Mouse (Mus musculus) kidney, adult 2 months (tissue): Measurements from ENCODE around the gene Ing1. TPM values are rescaled to one million over a fixed set of nuclear protein-coding genes. Genes with fewer than 3 reads are reported as not detected.
A peak's percentile ranks its signal among the peaks of the same experiment; 100 is the strongest.

Experiments used
- DNase-seq: peaks from one replicate; pipeline ENCODE4 v3.0.0; 2021
- H3K27ac ChIP-seq: fragments of 200-500 bp; 2 replicates; pipeline ENCODE4 v1.5.1; 2012; ENCODE audit warnings: low read depth, low read length, control low read depth, inconsistent platforms; ENCODE audit not compliant: insufficient read depth
- H3K27me3 ChIP-seq: fragments of 200-500 bp; replicated peaks from 2 replicates; pipeline ENCODE4 v1.6.1; 2012; ENCODE audit warnings: mild to moderate bottlenecking, moderate library complexity, low read length, inconsistent platforms; ENCODE audit not compliant: control insufficient read depth, insufficient read depth
- H3K36me3 ChIP-seq: fragments of 200-500 bp; 2 replicates; pipeline ENCODE4 v1.6.1; 2012; ENCODE audit warnings: mild to moderate bottlenecking, moderate library complexity, low read length, inconsistent platforms; ENCODE audit not compliant: control insufficient read depth, insufficient read depth
- H3K4me1 ChIP-seq: fragments of 200-500 bp; 2 replicates; pipeline ENCODE4 v1.6.1; 2011; ENCODE audit warnings: low read length; ENCODE audit not compliant: control insufficient read depth, insufficient read depth
- H3K4me3 ChIP-seq: fragments of 200-500 bp; 2 replicates; pipeline ENCODE4 v1.5.1; 2011; ENCODE audit warnings: mild to moderate bottlenecking, low read depth, low read length, control low read depth; ENCODE audit not compliant: insufficient read depth
- CTCF ChIP-seq: fragments of 200-500 bp; conservative IDR thresholded peaks from 2 replicates; pipeline ENCODE4 v1.5.1; 2011; ENCODE audit warnings: low read depth, mild to moderate bottlenecking, control low read depth, low read length, moderate library complexity, mixed read lengths; ENCODE audit not compliant: insufficient read depth, insufficient read length
- POLR2A ChIP-seq: fragments of 200-500 bp; IDR thresholded peaks from one replicate; pipeline ENCODE4 v1.6.1; 2011; ENCODE audit warnings: low read depth, low read length, control low read depth
- WGBS: fragments of 180-500 bp; shearing (Covaris S2); methylation state at CpG from one replicate; pipeline ENCODE4 v1.1.7; 2018; 5-methylcytosine and 5-hydroxymethylcytosine counted together
- polyA plus RNA-seq: library from polyadenylated mRNA; depleted of rRNA; stranded (reverse); fragments of >200 nt; gene quantifications from 2 replicates; pipeline ENCODE4 v1.2.3, GENCODE M21; 2012

Ing1 gene
- polyA plus RNA-seq, 1 experiment = 16.3 TPM

GRCm38 (mm10) chr8:11516292-11516691 is 39.1 kb upstream of the Ing1 start:
- peaks cover 1% of the 10 kb centered on the region; the same call in 1 of the 2 replicates for H3K36me3 ChIP-seq
- no peaks in the 10 kb centered on the region for H3K4me1 ChIP-seq
- WGBS = 97% methylated on average over 9 of the region's 9 CpGs
- TF ChIP-seq CTCF (no peak), POLR2A (no peak)
- H3K4me3 ChIP-seq = no peak overlapping the region
- no peak overlapping the region for H3K27ac ChIP-seq
- no peak for DNase-seq
- no peaks in the 10 kb centered on the region for H3K27me3 ChIP-seq

GRCm38 (mm10) chr8:11517366-11518055 is 37.9 kb upstream of the Ing1 start:
- Histone ChIP-seq H3K27ac (no peak overlapping the region), H3K4me3 (no peak overlapping the region), H3K27me3 (no peaks in the 10 kb centered on the region), H3K4me1 (no peaks in the 10 kb centered on the region), H3K36me3 (no peaks in the 10 kb centered on the region)
- 83% methylated on average over 16 of the region's 16 CpGs for WGBS
- DNase-seq = no peak
- TF ChIP-seq CTCF (no peak), POLR2A (no peak)

DNA sequence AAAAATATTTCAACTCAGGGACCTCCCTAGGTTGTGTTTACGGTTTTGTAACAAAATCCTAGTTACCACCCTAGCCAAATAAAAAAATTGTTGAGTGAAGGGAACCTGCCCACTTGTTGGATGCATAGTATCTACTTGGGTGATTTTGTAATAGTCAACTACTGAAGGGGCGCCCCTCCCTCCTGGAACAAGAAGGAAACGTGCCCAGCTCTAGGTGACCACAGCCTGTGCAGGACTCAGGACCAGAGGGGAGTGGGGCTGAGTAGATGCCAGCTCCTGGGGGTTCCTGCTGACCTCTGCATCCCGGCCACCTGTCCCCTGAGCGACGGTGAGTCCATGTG is 37.3 kb upstream of the Ing1 start:
- Histone ChIP-seq H3K36me3 (no peaks in the 10 kb centered on the region), H3K27me3 (no peaks in the 10 kb centered on the region), H3K4me1 (no peaks in the 10 kb centered on the region), H3K27ac (no peak overlapping the region), H3K4me3 (no peak overlapping the region)
- DNase-seq = no peak
- TF ChIP-seq CTCF (no peak), POLR2A (no peak)
- WGBS = 83% methylated on average over 6 of the region's 6 CpGs

GRCm38 (mm10) chr8:11518676-11519075 is 36.7 kb upstream of the Ing1 start:
- no peak overlapping the region for H3K27ac ChIP-seq
- TF ChIP-seq POLR2A = no peak
- TF ChIP-seq CTCF = no peak
- DNase-seq = no peak
- no peaks in the 10 kb centered on the region for H3K36me3 ChIP-seq
- H3K27me3 ChIP-seq = no peaks in the 10 kb centered on the region
- no peak overlapping the region for H3K4me3 ChIP-seq
- 77% methylated on average over 11 of the region's 11 CpGs for WGBS
- H3K4me1 ChIP-seq = no peaks in the 10 kb centered on the region

- H3K27ac ChIP-seq = no peak overlapping the region
- H3K36me3 ChIP-seq = no peaks in the 10 kb centered on the region
- H3K4me3 ChIP-seq = no peak overlapping the region
- DNase-seq = peak; percentile 54
- TF ChIP-seq POLR2A = no peak
- TF ChIP-seq CTCF = no peak
- 43% methylated on average over 3 of the region's 3 CpGs for WGBS
- peaks cover 3% of the 10 kb centered on the region; the same call in 1 of the 2 replicates for H3K4me1 ChIP-seq
- H3K27me3 ChIP-seq = no peaks in the 10 kb centered on the region
Observed at GRCm38 (mm10) chr8:11523331-11523730, 32.0 kb upstream of the Ing1 start.

DNA sequence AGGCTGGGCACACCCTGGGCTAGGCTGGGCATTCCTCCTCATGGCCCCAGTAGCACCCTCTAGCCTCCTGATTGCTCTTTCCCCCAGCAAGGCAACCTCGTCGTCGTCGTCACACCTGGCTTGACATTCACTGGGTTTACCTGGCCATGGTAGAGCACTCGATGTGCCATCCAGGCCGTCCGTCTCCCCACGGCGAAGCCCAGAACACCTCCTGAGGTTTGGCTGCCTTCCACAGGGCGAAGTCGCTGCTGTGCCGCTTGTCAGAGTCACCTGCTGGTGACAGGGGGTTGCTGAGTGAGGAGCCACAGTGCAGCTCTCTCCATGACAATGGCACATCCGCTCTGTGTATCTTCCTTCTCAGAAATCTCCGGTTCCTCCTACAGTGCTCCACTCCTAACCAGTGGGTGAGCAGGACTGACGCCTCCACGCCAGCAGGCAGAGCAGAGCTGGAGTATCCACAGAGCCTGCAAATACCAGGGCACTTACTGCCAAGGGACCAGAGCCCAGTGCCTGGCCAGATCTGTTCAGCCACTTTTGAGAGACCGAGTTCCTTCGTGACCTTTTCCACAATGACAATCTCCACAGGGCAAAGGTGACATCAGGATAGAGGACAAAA is 25.1 kb upstream of the Ing1 start:
- H3K27me3 ChIP-seq = no peaks in the 10 kb centered on the region
- H3K4me3 ChIP-seq = no peak overlapping the region
- no peaks in the 10 kb centered on the region for H3K4me1 ChIP-seq
- no peak overlapping the region for H3K27ac ChIP-seq
- TF ChIP-seq POLR2A (no peak), CTCF (no peak)
- H3K36me3 ChIP-seq = no peaks in the 10 kb centered on the region
- WGBS = 71% methylated on average over 18 of the region's 18 CpGs
- DNase-seq = peak; percentile 43

DNA sequence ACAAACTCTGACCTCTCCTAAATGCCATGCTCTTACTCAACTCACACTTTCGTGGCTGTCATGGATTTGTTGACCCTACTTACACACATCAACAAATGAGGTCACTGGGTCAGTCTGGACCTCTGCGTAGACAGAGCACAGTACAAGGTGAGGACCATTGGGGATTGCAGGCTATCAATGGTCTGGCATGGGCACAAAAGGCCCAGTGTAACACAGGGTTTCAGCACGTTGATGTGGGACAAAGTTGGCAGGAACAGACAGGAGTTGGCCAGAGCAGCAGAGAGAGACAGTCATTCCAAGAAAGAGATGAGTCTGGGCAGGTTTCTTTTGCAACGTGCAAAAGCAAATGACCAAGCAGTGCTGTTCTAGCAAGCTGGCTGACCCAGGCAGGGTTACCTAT is 24.5 kb upstream of the Ing1 start:
- H3K27me3 ChIP-seq = no peaks in the 10 kb centered on the region
- TF ChIP-seq POLR2A = no peak
- no peak for TF ChIP-seq CTCF
- H3K27ac ChIP-seq = no peak overlapping the region
- H3K36me3 ChIP-seq = no peaks in the 10 kb centered on the region
- H3K4me3 ChIP-seq = no peak overlapping the region
- DNase-seq = no peak
- no peaks in the 10 kb centered on the region for H3K4me1 ChIP-seq
- 65% methylated on average over 4 of the region's 4 CpGs for WGBS

DNA sequence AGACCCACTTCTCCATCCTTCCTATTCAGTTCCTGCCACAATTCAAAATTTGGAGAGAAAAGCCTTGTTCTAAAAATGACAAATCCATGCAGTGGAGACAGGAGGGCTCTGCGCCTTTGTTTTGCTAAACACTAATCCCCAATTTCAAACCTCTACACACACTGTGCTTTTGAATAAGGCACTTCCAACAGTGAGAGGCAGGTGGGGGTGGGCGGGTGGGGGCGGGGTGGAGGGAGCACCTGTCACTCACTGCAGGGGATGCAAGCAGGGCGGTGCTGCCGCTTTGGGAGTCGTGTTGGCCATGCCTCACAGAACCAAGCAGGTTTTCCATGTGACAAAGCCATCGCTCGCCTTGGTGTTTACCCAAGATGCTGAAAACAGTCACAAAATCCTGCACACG is 20.9 kb upstream of the Ing1 start:
- no peak for TF ChIP-seq POLR2A
- no peak for TF ChIP-seq CTCF
- 76% methylated on average over 9 of the region's 9 CpGs for WGBS
- no peak overlapping the region for H3K4me3 ChIP-seq
- no peak for DNase-seq
- no peaks in the 10 kb centered on the region for H3K4me1 ChIP-seq
- no peaks in the 10 kb centered on the region for H3K36me3 ChIP-seq
- H3K27me3 ChIP-seq = no peaks in the 10 kb centered on the region
- no peak overlapping the region for H3K27ac ChIP-seq
